Mouse (Mus musculus) megakaryocyte, embryonic 14.5 days (primary cell): ENCODE results near the gene Lpar6.

Experiments
- FLI1 ChIP-seq: IDR thresholded peaks from 2 replicates; pipeline ENCODE4 v1.6.1; 2012; ENCODE audit warnings: low read length, inconsistent platforms, mixed read lengths
- GATA1 ChIP-seq: IDR thresholded peaks from 3 replicates; pipeline ENCODE4 v1.6.1; 2012; ENCODE audit warnings: mixed read lengths, low read length, inconsistent platforms, borderline replicate concordance

DNA sequence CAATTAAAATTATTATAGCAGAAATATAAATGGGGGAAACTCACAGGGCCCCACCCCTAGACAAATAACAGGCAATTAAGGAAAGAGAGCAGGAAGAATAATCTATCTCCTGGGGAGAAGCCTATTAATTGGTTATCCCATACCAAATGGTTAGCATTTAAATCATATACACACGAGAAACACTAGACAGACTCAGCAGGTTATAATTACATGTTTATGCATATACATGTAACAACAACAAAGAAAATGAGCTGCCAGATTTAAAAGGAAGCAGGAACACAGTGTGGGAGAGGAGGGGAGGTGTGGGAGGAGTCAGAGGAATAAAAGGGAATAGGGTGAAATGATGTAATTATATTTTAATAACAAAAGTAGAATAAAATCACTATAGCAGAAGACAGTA lies 54.7 kb downstream of the Lpar6 start:
- no peak for TF ChIP-seq GATA1
- no peak for TF ChIP-seq FLI1
